Mouse (Mus musculus): Measurements from ENCODE around the gene Cdkn2aip. TPM values are rescaled to one million over a fixed set of nuclear protein-coding genes. Genes with fewer than 3 reads are reported as not detected.

Gene Cdkn2aip
- total and polyA plus RNA-seq, 3 experiments, result 13.5 to 101 (median 14.1) TPM

- peaks cover 4 to 6% of the 10 kb centered on the region in 2 experiments; a peak in 2 of 4 replicates for H3K4me1 ChIP-seq (ENCODE audit: control insufficient read depth in 1 of 2, insufficient read depth in 2 of 2, low read length in 2 of 2)
- peak; percentile 69 for DNase-seq (ENCODE audit: low read depth, low spot score)
- H3K9ac ChIP-seq (ENCODE audit: control insufficient read depth, low read depth, low read length, poor library complexity, severe bottlenecking), result peak overlapping the region; percentile 95
- H3K27ac ChIP-seq (ENCODE audit: control insufficient read depth, low read depth, low read length), result peak overlapping the region; percentile 13
- H3K9me3 ChIP-seq (replicated peaks; ENCODE audit: insufficient read depth, low read length), result no peaks in the 10 kb centered on the region
- H3K36me3 ChIP-seq (ENCODE audit: control insufficient read depth in 1 of 2, insufficient read depth in 2 of 2, low read length in 2 of 2), result peaks cover 0 to 17% of the 10 kb centered on the region in 2 experiments; a peak in 2 of 4 replicates
- H3K4me3 ChIP-seq (ENCODE audit: control insufficient read depth in 1 of 2, insufficient read depth in 1 of 2, low read depth in 2 of 2, low read length in 2 of 2), result peak overlapping the region; percentile 68 to 84
- TF ChIP-seq MEF2A (IDR thresholded peaks at IDR 0.05; ENCODE audit: extremely low read depth, insufficient replicate concordance, low read depth, low read length, poor library complexity, severe bottlenecking) (no peak), SIN3A (IDR thresholded peaks at IDR 0.05; ENCODE audit: low read length) (no peak), TAL1 (IDR thresholded peaks at IDR 0.05; ENCODE audit: low read length) (no peak), JUND (IDR thresholded peaks at IDR 0.05; ENCODE audit: low read depth, low read length) (no peak), CHD1 (IDR thresholded peaks at IDR 0.05; ENCODE audit: low read depth, low read length) (0 out of 2 replicates have a peak, but pooled peaks have one; percentile 2)
- H3K79me2 ChIP-seq (ENCODE audit: control insufficient read depth, insufficient read depth, low read length, poor library complexity), result peaks cover 40% of the 10 kb centered on the region
- no peaks in the 10 kb centered on the region for H3K27me3 ChIP-seq (ENCODE audit: control insufficient read depth in 1 of 2, insufficient read depth in 2 of 2, low read length in 2 of 2)
Observed at GRCm38 (mm10) chr8:47676631-47677030, 37.1 kb downstream of the Cdkn2aip start.

- H3K27ac ChIP-seq (ENCODE audit: control insufficient read depth, low read depth, low read length), result peak overlapping the region; percentile 92
- peak overlapping the region; percentile 95 for H3K9ac ChIP-seq (ENCODE audit: control insufficient read depth, low read depth, low read length, poor library complexity, severe bottlenecking)
- no peaks in the 10 kb centered on the region for H3K9me3 ChIP-seq (replicated peaks; ENCODE audit: insufficient read depth, low read length)
- no peak for DNase-seq (ENCODE audit: low read depth, low spot score)
- H3K79me2 ChIP-seq (ENCODE audit: control insufficient read depth, insufficient read depth, low read length, poor library complexity), result peaks cover 42% of the 10 kb centered on the region
- peaks cover 0 to 17% of the 10 kb centered on the region in 2 experiments; a peak in 2 of 4 replicates for H3K36me3 ChIP-seq (ENCODE audit: control insufficient read depth in 1 of 2, insufficient read depth in 2 of 2, low read length in 2 of 2)
- peak overlapping the region; percentile 68 to 84 for H3K4me3 ChIP-seq (ENCODE audit: control insufficient read depth in 1 of 2, insufficient read depth in 1 of 2, low read depth in 2 of 2, low read length in 2 of 2)
- H3K4me1 ChIP-seq (ENCODE audit: control insufficient read depth in 1 of 2, insufficient read depth in 2 of 2, low read length in 2 of 2), result peaks cover 4 to 6% of the 10 kb centered on the region in 2 experiments; a peak in 2 of 4 replicates
- H3K27me3 ChIP-seq (ENCODE audit: control insufficient read depth in 1 of 2, insufficient read depth in 2 of 2, low read length in 2 of 2), result no peaks in the 10 kb centered on the region
- TF ChIP-seq MAZ (IDR thresholded peaks at IDR 0.05; ENCODE audit: low read depth, low read length) (0 out of 2 replicates have a peak, but pooled peaks have one; percentile 10), ZNF384 (IDR thresholded peaks at IDR 0.05; ENCODE audit: low read depth, low read length) (no peak), TCF12 (IDR thresholded peaks at IDR 0.05; ENCODE audit: low read depth, low read length) (no peak), RAD21 (IDR thresholded peaks at IDR 0.05; ENCODE audit: low read depth, low read length) (no peak), CHD1 (IDR thresholded peaks at IDR 0.05; ENCODE audit: low read depth, low read length) (0 out of 2 replicates have a peak, but pooled peaks have one; percentile 27), UBTF (IDR thresholded peaks at IDR 0.05; ENCODE audit: borderline replicate concordance, insufficient read depth, low read depth, low read length) (0 out of 2 replicates have a peak, but pooled peaks have one; percentile 14), EP300 (IDR thresholded peaks at IDR 0.05; ENCODE audit: low read depth in 1 of 2, low read length in 2 of 2) (no peak), SIN3A (IDR thresholded peaks at IDR 0.05; ENCODE audit: low read length) (peak; percentile 78; the same call in 1 of the 2 replicates), HCFC1 (IDR thresholded peaks at IDR 0.05; ENCODE audit: low read depth, low read length) (0 out of 2 replicates have a peak, but pooled peaks have one; percentile 10)
Observed at GRCm38 (mm10) chr8:47676224-47676623, 37.5 kb downstream of the Cdkn2aip start.

- Histone ChIP-seq H3K36me3 (ENCODE audit: control insufficient read depth in 1 of 2, insufficient read depth in 2 of 2, low read length in 2 of 2) (peaks cover 0 to 17% of the 10 kb centered on the region in 2 experiments; a peak in 2 of 4 replicates), H3K4me1 (ENCODE audit: control insufficient read depth in 1 of 2, insufficient read depth in 2 of 2, low read length in 2 of 2) (peaks cover 4 to 6% of the 10 kb centered on the region in 2 experiments; a peak in 2 of 4 replicates), H3K27me3 (ENCODE audit: control insufficient read depth in 1 of 2, insufficient read depth in 2 of 2, low read length in 2 of 2) (no peaks in the 10 kb centered on the region), H3K4me3 (ENCODE audit: control insufficient read depth in 1 of 2, insufficient read depth in 1 of 2, low read depth in 2 of 2, low read length in 2 of 2) (peak overlapping the region; percentile 68 to 84), H3K27ac (ENCODE audit: control insufficient read depth, low read depth, low read length) (peak overlapping the region; percentile 92), H3K9me3 (replicated peaks; ENCODE audit: insufficient read depth, low read length) (no peaks in the 10 kb centered on the region), H3K9ac (ENCODE audit: control insufficient read depth, low read depth, low read length, poor library complexity, severe bottlenecking) (peak overlapping the region; percentile 95), H3K79me2 (ENCODE audit: control insufficient read depth, insufficient read depth, low read length, poor library complexity) (peaks cover 45% of the 10 kb centered on the region)
- peak; percentile 90 for DNase-seq (ENCODE audit: low read depth, low spot score)
- TF ChIP-seq ZNF384 (IDR thresholded peaks at IDR 0.05; ENCODE audit: low read depth, low read length), result no peak
- TF ChIP-seq ZMIZ1 (IDR thresholded peaks at IDR 0.05; ENCODE audit: low read depth, low read length), result peak; percentile 57; the same call in 1 of the 2 replicates
- no peak for TF ChIP-seq USF1 (IDR thresholded peaks at IDR 0.05; ENCODE audit: low read depth, low read length)
- TF ChIP-seq ELF1 (IDR thresholded peaks at IDR 0.05; ENCODE audit: low read depth, low read length), result peak; percentile 80
- no peak for TF ChIP-seq RAD21 (IDR thresholded peaks at IDR 0.05; ENCODE audit: low read depth, low read length)
- no peak; the same call in 1 of the 2 replicates for TF ChIP-seq POLR2AphosphoS2 (IDR thresholded peaks at IDR 0.05; ENCODE audit: low read length)
- peak; percentile 70; the same call in 1 of the 2 replicates for TF ChIP-seq MAZ (IDR thresholded peaks at IDR 0.05; ENCODE audit: low read depth, low read length)
- TF ChIP-seq CHD1 (IDR thresholded peaks at IDR 0.05; ENCODE audit: low read depth, low read length), result 0 out of 2 replicates have a peak, but pooled peaks have one; percentile 34
- TF ChIP-seq TBP (IDR thresholded peaks at IDR 0.05; ENCODE audit: low read depth, low read length), result peak; percentile 89
- TF ChIP-seq ETS1 (IDR thresholded peaks at IDR 0.05; ENCODE audit: low read depth, low read length), result no peak
- TF ChIP-seq POLR2AphosphoS5 (IDR thresholded peaks at IDR 0.05; ENCODE audit: borderline replicate concordance, low read depth, low read length), result no peak
- TF ChIP-seq RCOR1 (IDR thresholded peaks at IDR 0.05; ENCODE audit: low read depth, low read length), result 0 out of 2 replicates have a peak, but pooled peaks have one; percentile 17
- TF ChIP-seq NELFE (IDR thresholded peaks at IDR 0.05; ENCODE audit: low read depth, low read length), result no peak
- no peak for TF ChIP-seq NRF1 (IDR thresholded peaks at IDR 0.05; ENCODE audit: insufficient read depth, low read depth, low read length, poor library complexity, severe bottlenecking)
- TF ChIP-seq JUND (IDR thresholded peaks at IDR 0.05; ENCODE audit: low read depth, low read length), result no peak
- no peak for TF ChIP-seq MEF2A (IDR thresholded peaks at IDR 0.05; ENCODE audit: extremely low read depth, insufficient replicate concordance, low read depth, low read length, poor library complexity, severe bottlenecking)
Observed at GRCm38 (mm10) chr8:47675786-47676185, 37.9 kb downstream of the Cdkn2aip start.
